18 mouse cellular contexts compared by ENCODE assay signal in the genomic region with DNA sequence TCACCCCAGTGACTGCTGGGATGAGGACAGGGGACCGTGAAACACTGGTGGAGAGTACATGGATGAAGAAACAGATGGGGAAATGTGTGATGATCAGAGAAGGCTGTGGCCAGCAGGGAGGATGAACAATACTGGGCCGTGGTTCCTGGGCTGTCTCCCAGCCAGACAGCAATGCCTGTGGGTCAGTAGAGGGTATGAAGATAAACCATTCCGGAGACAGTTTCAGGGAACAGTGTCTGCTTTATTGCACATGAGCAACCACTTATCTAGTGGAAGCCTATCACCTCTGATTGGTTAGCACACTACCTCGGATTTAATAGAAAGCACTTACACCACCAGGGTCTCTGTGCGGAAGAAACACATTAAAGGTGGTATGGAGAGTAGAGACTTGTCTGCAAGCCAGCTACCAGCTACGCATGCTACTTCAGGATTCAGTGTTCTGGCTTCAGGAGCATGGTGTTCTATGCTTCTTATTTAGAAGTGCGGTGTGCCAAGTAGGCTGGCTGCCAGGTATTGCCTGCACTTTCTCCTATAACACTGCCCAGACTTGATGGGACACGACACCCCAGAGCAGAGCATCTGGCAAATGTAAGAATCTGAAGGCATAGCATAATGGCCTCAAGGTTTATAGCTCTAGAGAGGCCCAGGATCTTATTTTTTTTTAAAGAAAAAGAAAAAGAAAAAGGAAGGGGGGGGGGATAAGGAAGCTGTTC.
A peak's percentile ranks its signal among the peaks of the same experiment; 100 is the strongest.
DNase-seq lines count a peak whose midpoint lies in the region; ATAC-seq and TF ChIP-seq lines count a peak whose summit lies in the region.
"Had no signal": no experiment of that assay in that cellular context is flagged by ENCODE, and none has a peak within 500 bp of the region (broad histone marks: within the 10 kb centered on the region; RNA-seq: fewer than 3 reads in every experiment).

No protein-coding gene starts in this region.

- H3K36me3 ChIP-seq in limb, embryonic 13.5 days, result no peaks in the 10 kb centered on the region
- no peaks in the 10 kb centered on the region for H3K36me3 ChIP-seq in limb, embryonic 10.5 days
- H3K36me3 ChIP-seq: embryonic facial prominence, embryonic 15.5 days; G1E; liver, embryonic 13.5 days; midbrain, embryonic 12.5 days; neural tube, embryonic 13.5 days; stomach, embryonic 15.5 days had no signal

- no peak overlapping the region for H3K4me2 ChIP-seq in limb, embryonic 13.5 days (replicated peaks)
- H3K4me2 ChIP-seq: embryonic facial prominence, embryonic 15.5 days; hindbrain, embryonic 14.5 days; liver, embryonic 13.5 days; midbrain, embryonic 12.5 days; neural tube, embryonic 13.5 days; stomach, embryonic 15.5 days had no signal

- no peak overlapping the region for H3K27ac ChIP-seq in cerebellum, adult 2 months (ENCODE audit: insufficient read depth, low read length)
- H3K27ac ChIP-seq in limb, embryonic 13.5 days, result no peak overlapping the region
- H3K27ac ChIP-seq in limb, embryonic 10.5 days, result no peak overlapping the region
- H3K27ac ChIP-seq: embryonic facial prominence, embryonic 15.5 days; hindbrain, embryonic 14.5 days; kidney, postnatal 0 days; liver, embryonic 13.5 days; midbrain, embryonic 12.5 days; neural tube, embryonic 13.5 days; stomach, embryonic 15.5 days had no signal

- peak; percentile 78 for ATAC-seq in limb, embryonic 13.5 days (ENCODE audit: low FRiP score, low read depth)
- no peak for ATAC-seq in erythroblast, adult 5-6 weeks (replicated peaks; ENCODE audit: low FRiP score, poor library complexity, severe bottlenecking)

- WGBS in cerebellum, adult 2 months, result 31% methylated on average over 8 of the region's 8 CpGs
- 56% methylated on average over 8 of the region's 8 CpGs for WGBS in limb, embryonic 13.5 days
- 92% methylated on average over 8 of the region's 8 CpGs for WGBS in limb, embryonic 10.5 days

- no peaks in the 10 kb centered on the region for H3K4me1 ChIP-seq in cerebellum, adult 2 months (ENCODE audit: control insufficient read depth, insufficient read depth, low read length)
- H3K4me1 ChIP-seq in limb, embryonic 13.5 days, result no peaks in the 10 kb centered on the region
- H3K4me1 ChIP-seq in limb, embryonic 10.5 days, result peaks cover 1% of the 10 kb centered on the region
- H3K4me1 ChIP-seq: liver, embryonic 13.5 days; midbrain, embryonic 12.5 days; neural tube, embryonic 13.5 days; stomach, embryonic 15.5 days had no signal

- peak; percentile 69 to 81 for DNase-seq in cerebellum, postnatal 10 days
- no peak for DNase-seq in cerebellum, adult 2 months
- DNase-seq in limb, embryonic 10.5 days (ENCODE audit: low spot score), result no peak
- DNase-seq in brain, adult 2 months (ENCODE audit: low read depth, low spot score), result peak; percentile 27
- peak; percentile 35 to 41 for DNase-seq in heart, postnatal 36 days
- no peak for DNase-seq in left cerebral cortex, adult 18-20 months (ENCODE audit: low spot score in 2 of 2)
- DNase-seq: cerebellum, adult 9-10 months; liver, embryonic 13.5 days; right cerebral cortex, postnatal 14 days had no signal

- no peak for TF ChIP-seq CTCF in cerebellum, adult 2 months (IDR thresholded peaks at IDR 0.05; ENCODE audit: borderline replicate concordance, insufficient read depth, low read depth, low read length)

- no peak for TF ChIP-seq POLR2A in cerebellum, adult 2 months (IDR thresholded peaks at IDR 0.05; ENCODE audit: borderline replicate concordance, insufficient read depth, low read length)

- H3K4me3 ChIP-seq in cerebellum, adult 2 months (replicated peaks; ENCODE audit: insufficient read depth, low read depth, low read length), result no peak overlapping the region
- H3K4me3 ChIP-seq in limb, embryonic 13.5 days, result no peak overlapping the region
- no peak overlapping the region for H3K4me3 ChIP-seq in limb, embryonic 10.5 days
- H3K4me3 ChIP-seq: embryonic facial prominence, embryonic 15.5 days; liver, embryonic 13.5 days; midbrain, embryonic 12.5 days; neural tube, embryonic 13.5 days; stomach, embryonic 15.5 days had no signal

- intact Hi-C loops in heart, postnatal 36 days (cut with DNase I), result no loop called here

- H3K9ac ChIP-seq in limb, embryonic 13.5 days, result no peak overlapping the region
- H3K9ac ChIP-seq: embryonic facial prominence, embryonic 15.5 days; hindbrain, embryonic 14.5 days; liver, embryonic 13.5 days; neural tube, embryonic 13.5 days; stomach, embryonic 15.5 days had no signal

- H3K9me3 ChIP-seq in limb, embryonic 13.5 days, result no peaks in the 10 kb centered on the region
- H3K9me3 ChIP-seq in limb, embryonic 10.5 days (replicated peaks), result no peaks in the 10 kb centered on the region
- H3K9me3 ChIP-seq: embryonic facial prominence, embryonic 15.5 days; liver, embryonic 13.5 days; stomach, embryonic 15.5 days had no signal

- no peaks in the 10 kb centered on the region for H3K27me3 ChIP-seq in cerebellum, adult 2 months (ENCODE audit: control insufficient read depth, insufficient read depth, low read length)
- 0 out of 2 replicates have a peak, but pooled peaks cover 12% of the 10 kb centered on the region for H3K27me3 ChIP-seq in limb, embryonic 13.5 days
- peaks cover 13% of the 10 kb centered on the region; the same call in 1 of the 2 replicates for H3K27me3 ChIP-seq in limb, embryonic 10.5 days (ENCODE audit: low read depth, poor library complexity, severe bottlenecking)
- H3K27me3 ChIP-seq: embryonic facial prominence, embryonic 15.5 days; liver, embryonic 13.5 days; midbrain, embryonic 12.5 days; neural tube, embryonic 13.5 days; stomach, embryonic 15.5 days had no signal

Comparison
In these comparisons a context has a peak if more than half of its experiments do, and no peak if none do; other contexts are left out.
1. DNase-seq: peak in cerebellum, postnatal 10 days (2 of 2), brain, adult 2 months (single experiment) and heart, postnatal 36 days (2 of 2); none in cerebellum, adult 2 months (0 of 2), limb, embryonic 10.5 days (single experiment) and left cerebral cortex, adult 18-20 months (0 of 2).